Comparison of ENCODE assay signal across 9 mouse cellular contexts in the genomic region with DNA sequence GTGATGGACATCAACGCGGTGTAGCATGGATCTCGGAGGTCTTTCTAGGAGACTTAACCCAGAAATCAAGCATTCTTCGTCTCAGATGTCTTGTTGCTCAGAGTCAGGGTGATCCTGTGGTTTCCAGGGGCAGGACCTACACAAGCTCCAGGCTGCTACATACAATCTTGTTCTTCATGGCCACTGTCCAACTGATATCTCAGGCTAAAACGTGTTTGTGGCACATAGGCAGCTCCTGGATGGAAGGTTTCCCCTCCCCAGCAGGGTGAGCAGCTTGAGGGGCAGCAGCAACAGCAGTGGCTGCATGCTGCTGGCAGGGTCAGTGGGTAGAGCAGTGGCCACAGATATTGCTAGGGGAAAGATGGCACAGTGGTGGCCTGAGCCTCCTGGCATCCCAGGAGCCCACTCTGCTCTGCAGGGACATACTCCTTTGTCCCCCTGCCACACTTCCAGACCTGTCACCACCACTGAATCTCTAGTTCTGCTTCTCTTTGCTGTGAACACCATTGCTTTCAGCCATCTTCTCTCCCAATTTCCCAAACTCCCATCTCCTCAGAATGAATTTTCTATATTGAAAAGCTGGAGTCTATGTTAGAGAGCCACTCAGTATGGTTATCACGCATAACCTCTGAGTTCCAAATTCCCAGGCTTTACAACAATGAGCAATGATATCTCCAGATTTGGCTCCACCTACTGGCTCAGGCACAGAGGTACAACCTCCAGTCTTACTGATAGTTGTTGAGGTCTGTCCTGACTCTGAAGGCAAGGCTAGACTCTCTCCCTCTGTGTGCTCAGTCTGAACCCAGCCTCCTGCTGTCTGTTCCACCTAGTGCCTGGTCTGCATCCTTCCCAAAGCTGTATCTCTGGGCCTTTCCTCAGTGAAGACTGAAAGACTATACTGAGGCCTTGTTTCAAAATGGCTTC. TPM values are rescaled to one million over a fixed set of nuclear protein-coding genes. Genes with fewer than 3 reads are reported as not detected.
DNase-seq lines count a peak whose midpoint lies in the region; ATAC-seq and TF ChIP-seq lines count a peak whose summit lies in the region.
"Had no signal": no experiment of that assay in that cellular context is flagged by ENCODE, and none has a peak within 500 bp of the region (broad histone marks: within the 10 kb centered on the region; RNA-seq: fewer than 3 reads in every experiment).

No protein-coding gene starts in this region.

- no peak overlapping the region for H3K9ac ChIP-seq in CH12.LX (ENCODE audit: insufficient read depth, low read depth)
- H3K9ac ChIP-seq in embryonic facial prominence, embryonic 14.5 days (ENCODE audit: low read depth, low read length): no peak overlapping the region
- no peak overlapping the region for H3K9ac ChIP-seq in liver, postnatal 0 days (replicated peaks)

- H3K4me1 ChIP-seq in CH12.LX (ENCODE audit: control insufficient read depth in 1 of 2, insufficient read depth in 2 of 2): peaks cover 21 to 58% of the 10 kb centered on the region in 2 experiments
- no peaks in the 10 kb centered on the region for H3K4me1 ChIP-seq in embryonic facial prominence, embryonic 14.5 days (ENCODE audit: control insufficient read depth, insufficient read depth, low read length)
- H3K4me1 ChIP-seq in kidney, adult 2 months (ENCODE audit: control insufficient read depth, insufficient read depth, low read length): no peaks in the 10 kb centered on the region
- no peaks in the 10 kb centered on the region for H3K4me1 ChIP-seq in liver, postnatal 0 days (ENCODE audit: insufficient read depth)

- peak in 1 of 2 experiments; percentile 63; a peak in 3 of 4 replicates for TF ChIP-seq CTCF in CH12.LX (conservative IDR thresholded peaks at IDR 0.05 in 1 of 2, IDR thresholded peaks at IDR 0.05 in 1 of 2; ENCODE audit: low read depth in 2 of 2, low read length in 2 of 2)
- peak; percentile 52 for TF ChIP-seq CTCF in kidney, adult 2 months (conservative IDR thresholded peaks at IDR 0.05; ENCODE audit: insufficient read depth, insufficient read length, low read depth, low read length)
- TF ChIP-seq CTCF in liver, postnatal 0 days (IDR thresholded peaks at IDR 0.05; ENCODE audit: low read depth): peak; percentile 69

- no peaks in the 10 kb centered on the region for H3K79me2 ChIP-seq in CH12.LX (replicated peaks; ENCODE audit: control insufficient read depth, extremely low read depth, insufficient read depth, poor library complexity, severe bottlenecking)

- TF ChIP-seq EP300 in CH12.LX (IDR thresholded peaks at IDR 0.05; ENCODE audit: low read length): no peak
- no peak for TF ChIP-seq EP300 in liver, postnatal 0 days (IDR thresholded peaks at IDR 0.05; ENCODE audit: low read depth)

- peak; percentile 90 for ATAC-seq in frontal cortex, adult (ENCODE audit: low TSS enrichment)
- no peak for ATAC-seq in embryonic facial prominence, embryonic 14.5 days (ENCODE audit: low read depth)
- peak; percentile 33; the same call in 1 of the 2 replicates for ATAC-seq in liver, postnatal 0 days

- H3K4me2 ChIP-seq in CH12.LX (ENCODE audit: insufficient read depth, low read depth, poor library complexity, severe bottlenecking): no peak overlapping the region
- no peak overlapping the region for H3K4me2 ChIP-seq in embryonic facial prominence, embryonic 14.5 days (ENCODE audit: low read depth, low read length)
- no peak overlapping the region for H3K4me2 ChIP-seq in liver, postnatal 0 days (ENCODE audit: low read depth, low read length)

- peak; percentile 39 for TF ChIP-seq RAD21 in CH12.LX (IDR thresholded peaks at IDR 0.05; ENCODE audit: low read depth, low read length)

- no peak overlapping the region for H3K4me3 ChIP-seq in CH12.LX (replicated peaks in 1 of 3; ENCODE audit: low read depth in 2 of 3, low read length in 2 of 3, poor library complexity in 1 of 3)
- no peak overlapping the region for H3K4me3 ChIP-seq in embryonic facial prominence, embryonic 14.5 days (ENCODE audit: low read depth, low read length)
- H3K4me3 ChIP-seq in kidney, adult 2 months (ENCODE audit: insufficient read depth, low read depth, low read length): no peak overlapping the region
- no peak overlapping the region for H3K4me3 ChIP-seq in liver, postnatal 0 days (ENCODE audit: low read depth, low read length)

- H3K27ac ChIP-seq in CH12.LX (ENCODE audit: insufficient read depth, low read depth): no peak overlapping the region
- H3K27ac ChIP-seq in embryonic facial prominence, embryonic 14.5 days (replicated peaks; ENCODE audit: low read depth, low read length): no peak overlapping the region
- H3K27ac ChIP-seq in kidney, adult 2 months (ENCODE audit: insufficient read depth, low read depth, low read length): no peak overlapping the region
- no peak overlapping the region for H3K27ac ChIP-seq in liver, postnatal 0 days (ENCODE audit: low read depth)

- dilution Hi-C loops in CH12.LX (cut with MboI; ENCODE audit: extremely low pct_ligation_motif_present, extremely low pct_unique_long_range_greater_than_20kb, low sequenced_read_pairs): no loop called here

- TF ChIP-seq POLR2A in CH12.LX (IDR thresholded peaks at IDR 0.05; ENCODE audit: low read depth, low read length): no peak
- TF ChIP-seq POLR2A in kidney, adult 2 months (IDR thresholded peaks at IDR 0.05; ENCODE audit: low read depth, low read length): no peak

- in situ Hi-C loops in CH12.LX (cut with MboI; ENCODE audit: low pct_ligation_motif_present, low pct_unique_long_range_greater_than_20kb, low sequenced_read_pairs): no loop called here

- H3K36me3 ChIP-seq in CH12.LX (replicated peaks in 1 of 2; ENCODE audit: control insufficient read depth in 1 of 2, insufficient read depth in 1 of 2, low read length in 1 of 2): peaks cover 4 to 12% of the 10 kb centered on the region in 2 experiments
- no peaks in the 10 kb centered on the region for H3K36me3 ChIP-seq in embryonic facial prominence, embryonic 14.5 days (ENCODE audit: control insufficient read depth, insufficient read depth, low read length)
- no peaks in the 10 kb centered on the region for H3K36me3 ChIP-seq in kidney, adult 2 months (ENCODE audit: control insufficient read depth, insufficient read depth, low read length)
- H3K36me3 ChIP-seq in liver, postnatal 0 days (replicated peaks; ENCODE audit: insufficient read depth, low read length): no peaks in the 10 kb centered on the region

- no peaks in the 10 kb centered on the region for H3K27me3 ChIP-seq in CH12.LX (replicated peaks)
- H3K27me3 ChIP-seq in embryonic facial prominence, embryonic 14.5 days (replicated peaks; ENCODE audit: control insufficient read depth, insufficient read depth, low read length): no peaks in the 10 kb centered on the region
- no peaks in the 10 kb centered on the region for H3K27me3 ChIP-seq in kidney, adult 2 months (replicated peaks; ENCODE audit: control insufficient read depth, insufficient read depth, low read length)
- no peaks in the 10 kb centered on the region for H3K27me3 ChIP-seq in liver, postnatal 0 days (ENCODE audit: insufficient read depth, low read length)

- no peaks in the 10 kb centered on the region for H3K9me3 ChIP-seq in CH12.LX (replicated peaks; ENCODE audit: low read length)
- no peaks in the 10 kb centered on the region for H3K9me3 ChIP-seq in embryonic facial prominence, embryonic 14.5 days (ENCODE audit: control insufficient read depth, low read length)
- H3K9me3 ChIP-seq in liver, postnatal 0 days (ENCODE audit: low read length): no peaks in the 10 kb centered on the region

- no peak for DNase-seq in frontal cortex, postnatal 25 days (ENCODE audit: low spot score in 2 of 2)
- peak; percentile 38 for DNase-seq in CH12.LX (ENCODE audit: extremely low read depth)
- peak; percentile 40 for DNase-seq in embryonic facial prominence, embryonic 14.5 days (ENCODE audit: low spot score)
- DNase-seq in kidney, adult 2 months: peak; percentile 27
- DNase-seq in liver, postnatal 0 days: peak; percentile 21
- peak; percentile 81 for DNase-seq in retina, embryonic 14.5 days (ENCODE audit: low spot score)
- DNase-seq in urinary bladder, postnatal 4 days (ENCODE audit: low spot score in 2 of 2): no peak

- 54% methylated on average over 6 of the region's 6 CpGs for WGBS in embryonic facial prominence, embryonic 14.5 days
- WGBS in kidney, adult 2 months: 60% methylated on average over 6 of the region's 6 CpGs
- 57% methylated on average over 6 of the region's 6 CpGs for WGBS in liver, postnatal 0 days (ENCODE audit: insufficient replicate concordance)

TF ChIP-seq in CH12.LX, 34 proteins besides CTCF, POLR2A, EP300 and RAD21:
- TF ChIP-seq SMC3 (IDR thresholded peaks at IDR 0.05; ENCODE audit: low read depth, low read length) (peak; percentile 36; the same call in 1 of the 2 replicates), MAFK (IDR thresholded peaks at IDR 0.05; ENCODE audit: insufficient replicate concordance, low read length) (no peak)
TF ChIP-seq in CH12.LX: peak in this region for 1.

RNA-seq across cellular contexts. Expression of gene Dppa1, which starts 36.8 kb away (rescaled TPM):
- not detected in 2 replicates for total RNA-seq in CH12.LX (2012; rRNA removed)
- total RNA-seq in CH12.LX (2014; rRNA removed): not detected in 2 replicates
- polyA plus RNA-seq in CH12.LX (2012; ENCODE audit: insufficient read length, low read depth): not detected in 2 replicates
- polyA plus RNA-seq in embryonic facial prominence, embryonic 14.5 days (2014; fragmentation: Nextera tagmentation; extraction: Ambion mirVana): not detected in 2 replicates
- not detected in 2 replicates for polyA plus RNA-seq in kidney, adult 2 months (2012; rRNA removed)
- not detected in 2 replicates for polyA plus RNA-seq in liver, postnatal 0 days (2015; fragmentation: Nextera tagmentation; extraction: Ambion mirVana)
- polyA plus RNA-seq: heart, embryonic 16.5 days had no signal

RNA-seq across cellular contexts. Expression of gene Timd2, which starts 41.0 kb away (rescaled TPM):
- 66.3 and 75.1 TPM in 2 replicates for total RNA-seq in CH12.LX (2012; rRNA removed)
- 212 and 241 TPM in 2 replicates for total RNA-seq in CH12.LX (2014; rRNA removed)
- 119 and 133 TPM in 2 replicates for polyA plus RNA-seq in CH12.LX (2012; ENCODE audit: insufficient read length, low read depth)
- polyA plus RNA-seq in embryonic facial prominence, embryonic 14.5 days (2014; fragmentation: Nextera tagmentation; extraction: Ambion mirVana): 0.10 and 0.42 TPM in 2 replicates
- 7.5 and 10.1 TPM in 2 replicates for polyA plus RNA-seq in kidney, adult 2 months (2012; rRNA removed)
- polyA plus RNA-seq in liver, postnatal 0 days (2015; fragmentation: Nextera tagmentation; extraction: Ambion mirVana): 49.1 and 49.2 TPM in 2 replicates

Comparison
In these comparisons a context has a peak if more than half of its experiments do, and no peak if none do; other contexts are left out.
1. DNase-seq: peak in CH12.LX (single experiment), embryonic facial prominence, embryonic 14.5 days (single experiment), kidney, adult 2 months (single experiment), liver, postnatal 0 days (single experiment) and retina, embryonic 14.5 days (single experiment); none in frontal cortex, postnatal 25 days (0 of 2) and urinary bladder, postnatal 4 days (0 of 2).